8 mouse cellular contexts compared by ENCODE assay signal in the genomic region with DNA sequence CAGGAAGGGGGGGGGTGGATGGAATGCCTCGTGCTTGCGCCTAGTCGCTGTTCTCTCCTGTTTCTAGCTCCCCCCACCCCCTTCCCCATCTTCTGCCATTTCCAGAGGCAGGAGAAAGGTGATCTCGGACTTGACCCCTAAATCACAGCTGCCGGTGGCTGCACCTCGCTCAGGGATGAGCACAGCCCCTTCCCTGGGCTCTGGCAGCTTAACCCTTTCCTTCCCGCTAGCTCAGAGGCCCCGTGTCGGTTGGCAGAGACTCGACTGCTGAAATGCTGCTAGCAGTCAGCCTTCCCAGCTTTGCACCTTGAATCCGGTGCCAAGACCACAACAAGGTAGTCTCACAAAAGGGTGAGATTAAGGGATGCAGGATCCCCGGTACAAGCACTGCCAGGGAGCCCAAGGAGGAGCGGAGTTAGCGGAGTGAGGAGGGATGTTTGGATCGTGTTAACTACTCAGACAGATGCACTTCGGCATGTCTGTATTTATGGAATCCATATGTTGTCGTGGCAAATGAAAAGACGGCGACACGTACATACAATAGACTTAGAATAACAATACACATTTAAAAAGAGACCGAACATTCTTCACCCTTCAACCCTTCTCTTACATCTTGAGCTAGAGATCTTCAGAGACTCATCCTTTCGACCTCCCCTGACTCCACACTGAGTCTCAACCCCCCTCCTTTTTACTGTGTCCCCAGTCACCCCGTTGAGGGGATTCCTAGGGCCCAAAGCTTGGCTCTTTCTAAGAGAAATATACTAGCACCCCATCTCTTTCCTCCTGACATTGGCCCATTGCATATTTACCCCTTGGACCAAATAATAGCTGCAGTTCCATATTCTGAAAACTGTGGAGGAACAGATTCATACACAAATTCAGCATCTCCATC.
DNase-seq lines count a peak whose midpoint lies in the region; ATAC-seq and TF ChIP-seq lines count a peak whose summit lies in the region.

No protein-coding gene starts in this region.

- H3K27me3 ChIP-seq in kidney, embryonic 14.5 days (ENCODE audit: control insufficient read depth, insufficient read depth, low read length), result peaks cover 48% of the 10 kb centered on the region
- peaks cover 10% of the 10 kb centered on the region for H3K27me3 ChIP-seq in kidney, adult 2 months (replicated peaks; ENCODE audit: control insufficient read depth, insufficient read depth, low read length)
- H3K27me3 ChIP-seq in embryonic facial prominence, embryonic 10.5 days (replicated peaks; ENCODE audit: low read depth, poor library complexity, severe bottlenecking), result peaks cover 67% of the 10 kb centered on the region
- peaks cover 22% of the 10 kb centered on the region for H3K27me3 ChIP-seq in hindbrain, embryonic 16.5 days (replicated peaks; ENCODE audit: control insufficient read depth, insufficient read depth, low read length)
- peaks cover 35% of the 10 kb centered on the region for H3K27me3 ChIP-seq in neural tube, embryonic 11.5 days (ENCODE audit: control insufficient read depth, insufficient read depth, low read length)

- no peak for ATAC-seq in kidney, embryonic 14.5 days (ENCODE audit: low FRiP score, low TSS enrichment)
- no peak for ATAC-seq in hindbrain, embryonic 16.5 days
- ATAC-seq in neural tube, embryonic 11.5 days (ENCODE audit: insufficient read depth, low FRiP score, low TSS enrichment), result no peak

- no peaks in the 10 kb centered on the region for H3K36me3 ChIP-seq in kidney, embryonic 14.5 days (ENCODE audit: control insufficient read depth, insufficient read depth, low read length)
- no peaks in the 10 kb centered on the region for H3K36me3 ChIP-seq in kidney, adult 2 months (ENCODE audit: control insufficient read depth, insufficient read depth, low read length)
- no peaks in the 10 kb centered on the region for H3K36me3 ChIP-seq in embryonic facial prominence, embryonic 10.5 days (replicated peaks)
- no peaks in the 10 kb centered on the region for H3K36me3 ChIP-seq in hindbrain, embryonic 16.5 days (ENCODE audit: control insufficient read depth, insufficient read depth, low read length)
- H3K36me3 ChIP-seq in neural tube, embryonic 11.5 days (ENCODE audit: control insufficient read depth, insufficient read depth, low read length), result no peaks in the 10 kb centered on the region

- peaks cover 36% of the 10 kb centered on the region for H3K4me1 ChIP-seq in kidney, embryonic 14.5 days (ENCODE audit: control insufficient read depth, insufficient read depth, low read length)
- no peaks in the 10 kb centered on the region for H3K4me1 ChIP-seq in kidney, adult 2 months (ENCODE audit: control insufficient read depth, insufficient read depth, low read length)
- H3K4me1 ChIP-seq in embryonic facial prominence, embryonic 10.5 days, result peaks cover 79% of the 10 kb centered on the region
- peaks cover 14% of the 10 kb centered on the region for H3K4me1 ChIP-seq in hindbrain, embryonic 16.5 days (ENCODE audit: control insufficient read depth, insufficient read depth, low read depth, low read length)
- H3K4me1 ChIP-seq in neural tube, embryonic 11.5 days (ENCODE audit: control insufficient read depth, insufficient read depth, low read length), result peaks cover 45% of the 10 kb centered on the region

- no peak for TF ChIP-seq POLR2A in kidney, adult 2 months (IDR thresholded peaks at IDR 0.05; ENCODE audit: low read depth, low read length)

- peak overlapping the region; percentile 14; the same call in 1 of the 2 replicates for H3K4me3 ChIP-seq in kidney, embryonic 14.5 days (ENCODE audit: low read length)
- H3K4me3 ChIP-seq in kidney, adult 2 months (ENCODE audit: insufficient read depth, low read depth, low read length), result no peak overlapping the region
- peak overlapping the region; percentile 55 for H3K4me3 ChIP-seq in embryonic facial prominence, embryonic 10.5 days
- H3K4me3 ChIP-seq in hindbrain, embryonic 16.5 days (ENCODE audit: low read length), result peak overlapping the region; percentile 20
- H3K4me3 ChIP-seq in neural tube, embryonic 11.5 days (ENCODE audit: low read depth, low read length), result peak overlapping the region; percentile 24; the same call in 1 of the 2 replicates

- no peaks in the 10 kb centered on the region for H3K9me3 ChIP-seq in kidney, embryonic 14.5 days (ENCODE audit: control insufficient read depth, low read length)
- no peaks in the 10 kb centered on the region for H3K9me3 ChIP-seq in embryonic facial prominence, embryonic 10.5 days
- no peaks in the 10 kb centered on the region for H3K9me3 ChIP-seq in hindbrain, embryonic 16.5 days (ENCODE audit: control insufficient read depth, low read length)
- H3K9me3 ChIP-seq in neural tube, embryonic 11.5 days (ENCODE audit: control insufficient read depth, low read length), result no peaks in the 10 kb centered on the region

- DNase-seq in kidney, adult 2 months, result no peak
- DNase-seq in embryonic facial prominence, embryonic 10.5 days (ENCODE audit: low spot score), result peak; percentile 86
- DNase-seq in neural tube, embryonic 11.5 days (ENCODE audit: low spot score), result peak; percentile 73
- DNase-seq in spleen, postnatal 36 days (ENCODE audit: low spot score in 2 of 2), result no peak
- no peak for DNase-seq in layer of hippocampus, adult 9-10 months (ENCODE audit: low spot score)
- no peak for DNase-seq in natural killer cell, adult 2 months (ENCODE audit: low spot score in 2 of 2)

- H3K4me2 ChIP-seq in kidney, embryonic 14.5 days (replicated peaks; ENCODE audit: low read depth, low read length), result peak overlapping the region; percentile 40
- H3K4me2 ChIP-seq in hindbrain, embryonic 16.5 days (ENCODE audit: low read length), result peak overlapping the region; percentile 44
- peak overlapping the region; percentile 57 for H3K4me2 ChIP-seq in neural tube, embryonic 11.5 days (ENCODE audit: low read depth)

- 3% methylated on average over 23 of the region's 23 CpGs for WGBS in kidney, embryonic 14.5 days
- WGBS in kidney, adult 2 months, result 16% methylated on average over 23 of the region's 23 CpGs
- WGBS in embryonic facial prominence, embryonic 10.5 days, result under 1% methylated on average over 23 of the region's 23 CpGs
- WGBS in hindbrain, embryonic 16.5 days, result 3% methylated on average over 23 of the region's 23 CpGs
- 1% methylated on average over 23 of the region's 23 CpGs for WGBS in neural tube, embryonic 11.5 days

- no peak for TF ChIP-seq CTCF in kidney, adult 2 months (conservative IDR thresholded peaks at IDR 0.05; ENCODE audit: insufficient read depth, insufficient read length, low read depth, low read length)

- 0 out of 2 replicates have a peak overlapping the region, but pooled peaks have one; percentile 37 for H3K9ac ChIP-seq in kidney, embryonic 14.5 days (ENCODE audit: low read depth, low read length)
- peak overlapping the region; percentile 47 for H3K9ac ChIP-seq in hindbrain, embryonic 16.5 days (ENCODE audit: low read depth, low read length)
- H3K9ac ChIP-seq in neural tube, embryonic 11.5 days (ENCODE audit: low read length), result peak overlapping the region; percentile 51

- H3K27ac ChIP-seq in kidney, embryonic 14.5 days (ENCODE audit: low read depth, low read length), result no peak overlapping the region
- H3K27ac ChIP-seq in kidney, adult 2 months (ENCODE audit: insufficient read depth, low read depth, low read length), result no peak overlapping the region
- peak overlapping the region; percentile 73 for H3K27ac ChIP-seq in embryonic facial prominence, embryonic 10.5 days (replicated peaks)
- peak overlapping the region; percentile 66 for H3K27ac ChIP-seq in hindbrain, embryonic 16.5 days (ENCODE audit: low read depth, low read length)
- peak overlapping the region; percentile 83 for H3K27ac ChIP-seq in neural tube, embryonic 11.5 days (ENCODE audit: low read depth, low read length)

Comparison
In these comparisons a context has a peak if more than half of its experiments do, and no peak if none do; other contexts are left out.
1. H3K27ac ChIP-seq: peak in embryonic facial prominence, embryonic 10.5 days (single experiment), hindbrain, embryonic 16.5 days (single experiment) and neural tube, embryonic 11.5 days (single experiment); none in kidney, embryonic 14.5 days (single experiment) and kidney, adult 2 months (single experiment).
2. DNase-seq: peak in embryonic facial prominence, embryonic 10.5 days (single experiment) and neural tube, embryonic 11.5 days (single experiment); none in kidney, adult 2 months (single experiment), spleen, postnatal 36 days (0 of 2), layer of hippocampus, adult 9-10 months (single experiment) and natural killer cell, adult 2 months (0 of 2).
3. Peak in every context shown above with its lines, with median percentiles within 50 percentile points of each other: H3K4me2 ChIP-seq and H3K9ac ChIP-seq.